Mouse (Mus musculus): ENCODE results near the gene Abcb1a. TPM values are rescaled to one million over a fixed set of nuclear protein-coding genes. Genes with fewer than 3 reads are reported as not detected.
"Not testable (repeated sequence)": the region's sequence is repeated elsewhere in the genome, so short reads cannot be mapped to it uniquely, and the experiment has no call there.

Abcb1a gene
- polyA plus RNA-seq, 1 experiment from 2014 or later = 0.84 TPM

DNA sequence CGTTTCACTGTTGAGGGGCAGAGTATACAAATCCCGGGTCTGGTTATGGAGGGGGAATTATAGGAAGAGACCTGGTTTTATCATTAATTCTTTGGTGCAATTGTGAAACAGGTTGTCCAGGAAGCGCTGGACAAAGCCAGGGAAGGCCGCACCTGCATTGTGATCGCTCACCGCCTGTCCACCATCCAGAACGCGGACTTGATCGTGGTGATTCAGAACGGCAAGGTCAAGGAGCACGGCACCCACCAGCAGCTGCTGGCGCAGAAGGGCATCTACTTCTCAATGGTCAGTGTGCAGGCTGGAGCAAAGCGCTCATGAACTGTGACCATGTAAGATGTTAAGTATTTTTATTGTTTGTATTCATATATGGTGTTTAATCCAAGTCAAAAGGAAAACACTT, 87.4 kb downstream of the Abcb1a start:
- H3K4me1 ChIP-seq (ENCODE audit: control insufficient read depth, low read depth, low read length); H3K4me3 ChIP-seq (ENCODE audit: low read depth, low read length); H3K9me3 ChIP-seq (replicated peaks; ENCODE audit: control insufficient read depth, low read length); H3K36me3 ChIP-seq (ENCODE audit: control insufficient read depth, insufficient read depth); H3K27me3 ChIP-seq (ENCODE audit: control insufficient read depth, insufficient read depth, low read depth, low read length); H3K4me2 ChIP-seq (ENCODE audit: low read depth, low read length); H3K27ac ChIP-seq (ENCODE audit: low read length); H3K9ac ChIP-seq (ENCODE audit: low read depth, low read length); ATAC-seq (ENCODE audit: low read depth): not testable (repeated sequence)
- WGBS (ENCODE audit: insufficient replicate concordance) = 81% methylated on average over 13 of the region's 13 CpGs

DNA sequence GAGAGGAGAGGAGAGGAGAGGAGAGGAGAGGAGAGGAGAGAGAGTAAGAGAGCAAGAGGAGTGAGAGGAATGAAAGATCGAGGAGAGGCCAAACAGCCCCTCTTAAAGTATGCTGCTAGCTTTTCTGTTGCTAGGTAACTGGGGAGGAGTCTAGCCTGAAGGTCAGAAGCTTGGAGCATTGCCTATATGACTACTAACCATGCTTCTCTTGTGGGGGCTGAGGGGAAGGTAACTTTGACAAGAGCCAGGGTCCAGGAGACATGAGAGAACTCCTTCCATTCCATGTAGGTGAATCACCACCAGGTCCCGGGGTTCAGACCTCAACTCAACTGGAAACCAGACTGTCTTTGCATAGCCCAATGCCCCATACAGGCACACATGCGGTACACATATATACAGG, 113.0 kb downstream of the Abcb1a start:
- H3K4me1 ChIP-seq (ENCODE audit: control insufficient read depth, low read depth, low read length) = no peaks in the 10 kb centered on the region
- no peak overlapping the region for H3K27ac ChIP-seq (ENCODE audit: low read length)
- 40% methylated on average over 3 of the region's 3 CpGs for WGBS (ENCODE audit: insufficient replicate concordance)
- no peak overlapping the region for H3K9ac ChIP-seq (ENCODE audit: low read depth, low read length)
- H3K9me3 ChIP-seq (replicated peaks; ENCODE audit: control insufficient read depth, low read length) = no peaks in the 10 kb centered on the region
- no peak overlapping the region for H3K4me2 ChIP-seq (ENCODE audit: low read depth, low read length)
- H3K36me3 ChIP-seq (ENCODE audit: control insufficient read depth, insufficient read depth) = no peaks in the 10 kb centered on the region
- no peaks in the 10 kb centered on the region for H3K27me3 ChIP-seq (ENCODE audit: control insufficient read depth, insufficient read depth, low read depth, low read length)
- ATAC-seq (ENCODE audit: low read depth) = no peak
- no peak overlapping the region for H3K4me3 ChIP-seq (ENCODE audit: low read depth, low read length)

DNA sequence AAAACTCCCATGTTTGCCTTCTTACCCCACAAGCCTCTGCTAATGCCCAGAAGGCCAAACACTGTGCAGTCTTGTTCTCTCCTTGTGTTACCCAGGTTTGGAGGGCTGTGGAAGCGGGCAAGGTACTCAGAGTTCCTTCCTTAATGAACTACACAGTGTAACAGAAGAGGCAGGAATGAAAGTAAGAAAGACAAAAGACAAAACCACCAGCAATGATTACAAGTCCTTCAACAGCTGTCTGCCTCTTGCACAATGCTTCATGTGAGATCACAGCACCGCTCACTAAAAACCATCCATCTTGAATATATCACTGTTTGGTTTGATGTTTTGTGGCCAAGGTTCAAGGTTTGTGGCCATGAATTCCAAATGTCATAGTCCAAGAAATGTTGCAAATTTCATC, 118.4 kb downstream of the Abcb1a start:
- WGBS (ENCODE audit: insufficient replicate concordance) = 51% methylated on average over 2 of the region's 2 CpGs
- no peak overlapping the region for H3K27ac ChIP-seq (ENCODE audit: low read length)
- no peak overlapping the region for H3K4me3 ChIP-seq (ENCODE audit: low read depth, low read length)
- ATAC-seq (ENCODE audit: low read depth) = no peak
- H3K36me3 ChIP-seq (ENCODE audit: control insufficient read depth, insufficient read depth) = no peaks in the 10 kb centered on the region
- no peaks in the 10 kb centered on the region for H3K9me3 ChIP-seq (replicated peaks; ENCODE audit: control insufficient read depth, low read length)
- H3K4me2 ChIP-seq (ENCODE audit: low read depth, low read length) = no peak overlapping the region
- H3K4me1 ChIP-seq (ENCODE audit: control insufficient read depth, low read depth, low read length) = no peaks in the 10 kb centered on the region
- no peak overlapping the region for H3K9ac ChIP-seq (ENCODE audit: low read depth, low read length)
- H3K27me3 ChIP-seq (ENCODE audit: control insufficient read depth, insufficient read depth, low read depth, low read length) = no peaks in the 10 kb centered on the region

DNA sequence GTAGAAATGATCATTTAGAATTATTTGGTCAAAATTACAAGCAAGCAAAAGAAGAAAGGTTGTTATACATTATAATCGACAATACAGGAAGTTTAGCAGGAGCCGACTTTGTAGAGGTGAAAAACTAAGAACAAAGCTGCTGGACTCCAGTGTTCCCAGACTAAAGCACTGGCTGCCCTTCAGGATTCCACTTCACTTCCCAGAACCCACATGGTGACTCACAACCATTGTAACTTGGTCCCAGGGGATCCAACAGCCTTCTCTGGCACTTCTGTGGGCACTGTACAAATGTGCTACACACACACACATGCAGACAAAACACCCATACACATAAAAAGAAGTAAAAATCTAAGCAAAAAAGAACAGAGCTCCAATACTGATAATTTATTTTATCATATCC, 118.9 kb downstream of the Abcb1a start:
- no peaks in the 10 kb centered on the region for H3K4me1 ChIP-seq (ENCODE audit: control insufficient read depth, low read depth, low read length)
- H3K4me2 ChIP-seq (ENCODE audit: low read depth, low read length) = no peak overlapping the region
- H3K27me3 ChIP-seq (ENCODE audit: control insufficient read depth, insufficient read depth, low read depth, low read length) = no peaks in the 10 kb centered on the region
- H3K9me3 ChIP-seq (replicated peaks; ENCODE audit: control insufficient read depth, low read length) = no peaks in the 10 kb centered on the region
- H3K9ac ChIP-seq (ENCODE audit: low read depth, low read length) = no peak overlapping the region
- ATAC-seq (ENCODE audit: low read depth) = no peak
- no peak overlapping the region for H3K4me3 ChIP-seq (ENCODE audit: low read depth, low read length)
- WGBS (ENCODE audit: insufficient replicate concordance) = 52% methylated on average over 2 of the region's 2 CpGs
- H3K27ac ChIP-seq (ENCODE audit: low read length) = no peak overlapping the region
- H3K36me3 ChIP-seq (ENCODE audit: control insufficient read depth, insufficient read depth) = no peaks in the 10 kb centered on the region

DNA sequence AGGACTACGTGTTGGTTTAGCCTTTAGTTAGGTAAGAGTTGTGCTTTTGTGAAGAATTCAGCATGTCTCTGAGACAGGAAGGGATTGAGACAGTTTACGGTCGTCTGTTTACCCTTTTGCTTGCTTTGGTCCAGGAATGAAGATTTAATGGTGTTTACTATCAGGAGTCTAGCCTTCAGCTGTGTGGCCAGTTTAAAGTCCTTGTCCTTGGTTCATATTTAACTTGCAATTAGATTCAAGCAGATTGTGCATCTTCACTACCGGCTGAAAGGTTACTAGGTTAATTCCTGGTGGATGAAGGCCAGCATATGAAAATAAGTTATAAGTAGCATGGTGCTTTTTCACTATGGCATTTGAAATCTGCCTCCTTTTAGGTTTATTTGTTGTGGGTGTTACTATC, 132.4 kb downstream of the Abcb1a start:
- no peak overlapping the region for H3K4me2 ChIP-seq (ENCODE audit: low read depth, low read length)
- no peak overlapping the region for H3K27ac ChIP-seq (ENCODE audit: low read length)
- H3K4me3 ChIP-seq (ENCODE audit: low read depth, low read length) = no peak overlapping the region
- H3K27me3 ChIP-seq (ENCODE audit: control insufficient read depth, insufficient read depth, low read depth, low read length) = no peaks in the 10 kb centered on the region; the same call in 1 of the 2 replicates
- no peaks in the 10 kb centered on the region for H3K36me3 ChIP-seq (ENCODE audit: control insufficient read depth, insufficient read depth)
- WGBS (ENCODE audit: insufficient replicate concordance) = 44% methylated on average over 4 of the region's 4 CpGs
- H3K4me1 ChIP-seq (ENCODE audit: control insufficient read depth, low read depth, low read length) = no peaks in the 10 kb centered on the region
- no peaks in the 10 kb centered on the region for H3K9me3 ChIP-seq (replicated peaks; ENCODE audit: control insufficient read depth, low read length)
- H3K9ac ChIP-seq (ENCODE audit: low read depth, low read length) = no peak overlapping the region
- no peak for ATAC-seq (ENCODE audit: low read depth)

Other genes starting within 250 kb of the Abcb1a start
- gene Dbf4, start 237.4 kb upstream of the Abcb1a start, polyA plus RNA-seq (2015; fragmentation: Nextera tagmentation; extraction: Ambion mirVana) = 22.6 and 25.6 TPM in 2 replicates
- 3.0 and 3.9 TPM in 2 replicates for gene Slc25a40, start 237.2 kb upstream of the Abcb1a start, polyA plus RNA-seq (2015; fragmentation: Nextera tagmentation; extraction: Ambion mirVana)
- 0.04 and 0.12 TPM in 2 replicates for gene Rundc3b, start 37.1 kb upstream of the Abcb1a start, polyA plus RNA-seq (2015; fragmentation: Nextera tagmentation; extraction: Ambion mirVana)
- 0.53 and 0.68 TPM in 2 replicates for gene Abcb1b, start 138.1 kb downstream of the Abcb1a start, polyA plus RNA-seq (2015; fragmentation: Nextera tagmentation; extraction: Ambion mirVana)
- gene Abcb4, start 233.6 kb downstream of the Abcb1a start, polyA plus RNA-seq (2015; fragmentation: Nextera tagmentation; extraction: Ambion mirVana) = 29.8 and 30.6 TPM in 2 replicates